ENCODE assay signal across 8 mouse cellular contexts in genomic region chr16:16358481-16359100, GRCm38 (mm10). TPM values are rescaled to one million over a fixed set of nuclear protein-coding genes. Genes with fewer than 3 reads are reported as not detected.
DNase-seq lines count a peak whose midpoint lies in the region; ATAC-seq and TF ChIP-seq lines count a peak whose summit lies in the region.

Dnm1l (minus strand) TSS chr16:16358959.

- H3K36me3 ChIP-seq in forebrain, embryonic 10.5 days (replicated peaks): peaks cover 4% of the 10 kb centered on the region
- H3K36me3 ChIP-seq in heart, embryonic 15.5 days: no peaks in the 10 kb centered on the region
- H3K36me3 ChIP-seq in liver, embryonic 14.5 days (replicated peaks; ENCODE audit: control insufficient read depth, insufficient read depth, low read depth): no peaks in the 10 kb centered on the region
- peaks cover under 1% of the 10 kb centered on the region; the same call in 1 of the 2 replicates for H3K36me3 ChIP-seq in neural tube, embryonic 11.5 days (ENCODE audit: control insufficient read depth, insufficient read depth, low read length)
- H3K36me3 ChIP-seq in stomach, postnatal 0 days (ENCODE audit: control insufficient read depth, insufficient read depth, low read length): no peaks in the 10 kb centered on the region; the same call in 1 of the 2 replicates

- DNase-seq in CD8-positive naive resting alpha-beta T cell, adult 2 months (ENCODE audit: low read depth in 2 of 2, low spot score in 2 of 2): peak; percentile 83 to 86
- DNase-seq in c-Kit-positive CD71-negative TER-119-negative erythroid progenitor cells, embryonic 14.5 days (ENCODE audit: low read depth): peak; percentile 78
- DNase-seq in forebrain, embryonic 10.5 days (ENCODE audit: extremely low spot score, low spot score): peak; percentile 87
- DNase-seq in kidney, postnatal 25 days: peak; percentile 96 to 97
- DNase-seq in liver, embryonic 14.5 days (ENCODE audit: low read depth in 3 of 3, low spot score in 3 of 3): peak; percentile 79 to 82 (median 82)
- DNase-seq in neural tube, embryonic 11.5 days (ENCODE audit: low spot score): peak; percentile 94
- peak; percentile 95 for DNase-seq in stomach, postnatal 0 days (ENCODE audit: low spot score)

- H3K27ac ChIP-seq in forebrain, embryonic 10.5 days: peak within 1 kb of the TSS; percentile 93
- peak within 1 kb of the TSS; percentile 99 for H3K27ac ChIP-seq in heart, embryonic 15.5 days
- H3K27ac ChIP-seq in liver, embryonic 14.5 days: peak within 1 kb of the TSS; percentile 82
- H3K27ac ChIP-seq in neural tube, embryonic 11.5 days (ENCODE audit: low read depth, low read length): peak within 1 kb of the TSS; percentile 85
- H3K27ac ChIP-seq in stomach, postnatal 0 days (replicated peaks): peak within 1 kb of the TSS; percentile 93

- under 1% methylated on average over 55 of the region's 55 CpGs for WGBS in forebrain, embryonic 10.5 days
- WGBS in heart, embryonic 15.5 days: under 1% methylated on average over 55 of the region's 55 CpGs
- WGBS in liver, embryonic 14.5 days (ENCODE audit: insufficient replicate concordance): under 1% methylated on average over 54 of the region's 55 CpGs
- WGBS in neural tube, embryonic 11.5 days: under 1% methylated on average over 54 of the region's 55 CpGs
- WGBS in stomach, postnatal 0 days: under 1% methylated on average over 55 of the region's 55 CpGs

- peak; percentile 58 for TF ChIP-seq CTCF in liver, embryonic 14.5 days (IDR thresholded peaks at IDR 0.05; ENCODE audit: low read depth)
- peak; percentile 63 for TF ChIP-seq CTCF in stomach, postnatal 0 days (IDR thresholded peaks at IDR 0.05; ENCODE audit: low read depth)

- 0 out of 2 replicates have a peak, but pooled peaks cover 1% of the 10 kb centered on the region for H3K9me3 ChIP-seq in forebrain, embryonic 10.5 days
- no peaks in the 10 kb centered on the region for H3K9me3 ChIP-seq in heart, embryonic 15.5 days (replicated peaks)
- no peaks in the 10 kb centered on the region for H3K9me3 ChIP-seq in liver, embryonic 14.5 days (ENCODE audit: control insufficient read depth, low read length)
- no peaks in the 10 kb centered on the region for H3K9me3 ChIP-seq in neural tube, embryonic 11.5 days (ENCODE audit: control insufficient read depth, low read length)
- no peaks in the 10 kb centered on the region for H3K9me3 ChIP-seq in stomach, postnatal 0 days (ENCODE audit: control insufficient read depth, low read length)

- no peaks in the 10 kb centered on the region for H3K27me3 ChIP-seq in forebrain, embryonic 10.5 days (ENCODE audit: poor library complexity, severe bottlenecking)
- no peaks in the 10 kb centered on the region for H3K27me3 ChIP-seq in heart, embryonic 15.5 days
- no peaks in the 10 kb centered on the region for H3K27me3 ChIP-seq in liver, embryonic 14.5 days (ENCODE audit: control insufficient read depth, insufficient read depth, low read length)
- H3K27me3 ChIP-seq in neural tube, embryonic 11.5 days (ENCODE audit: control insufficient read depth, insufficient read depth, low read length): no peaks in the 10 kb centered on the region
- H3K27me3 ChIP-seq in stomach, postnatal 0 days (ENCODE audit: control insufficient read depth, insufficient read depth, low read length): no peaks in the 10 kb centered on the region

- ATAC-seq in heart, embryonic 15.5 days (replicated peaks; ENCODE audit: insufficient number of reproducible peaks, insufficient read depth, low FRiP score, low read depth): peak; percentile 99
- peak; percentile 99 for ATAC-seq in liver, embryonic 14.5 days (ENCODE audit: insufficient read depth)
- peak; percentile 99 for ATAC-seq in neural tube, embryonic 11.5 days (ENCODE audit: insufficient read depth, low FRiP score, low TSS enrichment)
- ATAC-seq in stomach, postnatal 0 days (ENCODE audit: low FRiP score, low TSS enrichment): peak; percentile 99

- peak within 1 kb of the TSS; percentile 69 for H3K4me2 ChIP-seq in heart, embryonic 15.5 days
- H3K4me2 ChIP-seq in liver, embryonic 14.5 days (ENCODE audit: low read depth): peak within 1 kb of the TSS; percentile 89
- H3K4me2 ChIP-seq in neural tube, embryonic 11.5 days (ENCODE audit: low read depth): peak within 1 kb of the TSS; percentile 57
- peak within 1 kb of the TSS; percentile 64 for H3K4me2 ChIP-seq in stomach, postnatal 0 days (replicated peaks; ENCODE audit: low read depth)

- peak within 1 kb of the TSS; percentile 93 for H3K9ac ChIP-seq in heart, embryonic 15.5 days
- peak within 1 kb of the TSS; percentile 91 for H3K9ac ChIP-seq in liver, embryonic 14.5 days (replicated peaks)
- peak within 1 kb of the TSS; percentile 91 for H3K9ac ChIP-seq in neural tube, embryonic 11.5 days (ENCODE audit: low read length)
- H3K9ac ChIP-seq in stomach, postnatal 0 days (ENCODE audit: low read length): peak within 1 kb of the TSS; percentile 91

- peaks cover 11% of the 10 kb centered on the region for H3K4me1 ChIP-seq in forebrain, embryonic 10.5 days
- peaks cover 12% of the 10 kb centered on the region for H3K4me1 ChIP-seq in heart, embryonic 15.5 days (replicated peaks)
- peaks cover 0 to 8% of the 10 kb centered on the region in 2 experiments; a peak in 2 of 4 replicates for H3K4me1 ChIP-seq in liver, embryonic 14.5 days (replicated peaks; ENCODE audit: control insufficient read depth in 2 of 2, insufficient read depth in 2 of 2, low read length in 1 of 2)
- 0 out of 2 replicates have a peak, but pooled peaks cover 5% of the 10 kb centered on the region for H3K4me1 ChIP-seq in neural tube, embryonic 11.5 days (ENCODE audit: control insufficient read depth, insufficient read depth, low read length)
- H3K4me1 ChIP-seq in stomach, postnatal 0 days (replicated peaks; ENCODE audit: control insufficient read depth, insufficient read depth): no peaks in the 10 kb centered on the region

- H3K4me3 ChIP-seq in forebrain, embryonic 10.5 days: peak within 1 kb of the TSS; percentile 92
- H3K4me3 ChIP-seq in heart, embryonic 15.5 days: peak within 1 kb of the TSS; percentile 91
- peak within 1 kb of the TSS; percentile 72 to 91 for H3K4me3 ChIP-seq in liver, embryonic 14.5 days (ENCODE audit: insufficient read depth in 1 of 2, low read depth in 2 of 2, low read length in 2 of 2)
- peak within 1 kb of the TSS; percentile 88 for H3K4me3 ChIP-seq in neural tube, embryonic 11.5 days (ENCODE audit: low read depth, low read length)
- peak within 1 kb of the TSS; percentile 88 for H3K4me3 ChIP-seq in stomach, postnatal 0 days (ENCODE audit: low read depth, low read length)

- TF ChIP-seq EP300 in liver, embryonic 14.5 days (IDR thresholded peaks at IDR 0.05; ENCODE audit: low read depth): no peak
- TF ChIP-seq EP300 in stomach, postnatal 0 days (optimal IDR thresholded peaks at IDR 0.05): no peak

RNA-seq across cellular contexts. Expression of gene Dnm1l, which starts in this region (rescaled TPM):
- polyA plus RNA-seq in forebrain, embryonic 10.5 days (2016; fragmentation: Nextera tagmentation; extraction: Ambion mirVana): 55.8 and 56.5 TPM in 2 replicates
- polyA plus RNA-seq in heart, embryonic 15.5 days (2015; fragmentation: Nextera tagmentation; extraction: Ambion mirVana): 57.7 and 65.3 TPM in 2 replicates
- 9.4 and 15.3 TPM in 2 replicates for polyA plus RNA-seq in liver, embryonic 14.5 days (2012; rRNA removed)
- 19.6 and 21.3 TPM in 2 replicates for polyA plus RNA-seq in liver, embryonic 14.5 days (2014; fragmentation: Nextera tagmentation; extraction: Ambion mirVana)
- 74.1 and 80.9 TPM in 2 replicates for polyA plus RNA-seq in neural tube, embryonic 11.5 days (2014; fragmentation: Nextera tagmentation; extraction: Ambion mirVana)
- polyA plus RNA-seq in stomach, postnatal 0 days (2015; fragmentation: Nextera tagmentation; extraction: Ambion mirVana): 30.8 and 34.0 TPM in 2 replicates

Comparison
In these comparisons a context has a peak if more than half of its experiments do, and no peak if none do; other contexts are left out.
1. Peak in every context shown above with its lines: DNase-seq, ATAC-seq, H3K4me3 ChIP-seq and H3K27ac ChIP-seq.